Mouse (Mus musculus) heart, postnatal 0 days (tissue): ENCODE data around the gene 1700003F12Rik.

ENCODE experiments used
- CTCF ChIP-seq: IDR thresholded peaks from 2 replicates; pipeline ENCODE4 v1.5.1; 2016; ENCODE audit warnings: antibody characterized with exemption, control low read depth, low read depth
- EP300 ChIP-seq: IDR thresholded peaks from 2 replicates; pipeline ENCODE4 v1.6.1; 2016; ENCODE audit warnings: antibody characterized with exemption, low read depth

GRCm38 (mm10) chr2:154522334-154522733 lies 24.6 kb upstream of the 1700003F12Rik start:
- TF ChIP-seq CTCF (no peak), EP300 (no peak)
